Mouse (Mus musculus) G1E (cell line): ENCODE measurements at regions not wholly inside any gene's neighbourhood (a gene's known extent, or its start where the extent isn't known, plus 50 kb on each side); places are given as distances from the start of the nearest gene placed in this dataset.

Source experiments
- ATAC-seq: 2 replicates; pipeline ENCODE4 v1.8.0; 2016; ENCODE audit warnings: mild to moderate bottlenecking; ENCODE audit not compliant: insufficient number of reproducible peaks, poor library complexity, low FRiP score, severe bottlenecking; ENCODE audit errors: extremely low read depth
- DNase-seq: peaks from one replicate; pipeline ENCODE4 v3.0.0; 2012; ENCODE audit warnings: low spot score
- H3K27me3 ChIP-seq: 2 replicates; pipeline ENCODE4 v1.6.1; 2012; ENCODE audit warnings: mild to moderate bottlenecking, low read length, inconsistent platforms; ENCODE audit not compliant: insufficient read depth
- H3K36me3 ChIP-seq: replicated peaks from 2 replicates; pipeline ENCODE3; 2012; ENCODE audit warnings: mild to moderate bottlenecking, inconsistent platforms
- H3K4me1 ChIP-seq: 2 replicates; pipeline ENCODE4 v1.6.1; 2012; ENCODE audit warnings: low read depth, low read length, inconsistent platforms, mixed read lengths; ENCODE audit not compliant: insufficient read depth
- H3K4me3 ChIP-seq: 2 replicates; pipeline ENCODE4 v1.5.1; 2012; ENCODE audit warnings: low read depth, mild to moderate bottlenecking, inconsistent platforms, low read length, moderate library complexity, mixed read lengths
- H3K9me3 ChIP-seq: replicated peaks from 2 replicates; pipeline ENCODE4 v1.6.1; 2012; ENCODE audit warnings: inconsistent platforms
- CTCF ChIP-seq: IDR thresholded peaks from 2 replicates; pipeline ENCODE4 v1.5.1; 2012; ENCODE audit warnings: low read depth, low read length, inconsistent platforms, mixed read lengths
- GATA1 ChIP-seq: IDR thresholded peaks from 2 replicates; pipeline ENCODE4 v1.6.1; 2012; ENCODE audit warnings: borderline replicate concordance, low read length, inconsistent platforms, mixed read lengths
- GATA2 ChIP-seq: IDR thresholded peaks from 2 replicates; pipeline ENCODE4 v1.6.1; 2012; ENCODE audit warnings: low read depth, low read length, inconsistent platforms, borderline replicate concordance
- POLR2AphosphoS5 ChIP-seq: IDR thresholded peaks from 2 replicates; pipeline ENCODE4 v1.6.1; 2012; ENCODE audit warnings: low read depth, low read length, inconsistent platforms; ENCODE audit not compliant: insufficient replicate concordance
- TAL1 ChIP-seq: conservative IDR thresholded peaks from 2 replicates; pipeline ENCODE4 v1.6.1; 2012; ENCODE audit warnings: low read depth, low read length, inconsistent platforms, mixed read lengths

DNA sequence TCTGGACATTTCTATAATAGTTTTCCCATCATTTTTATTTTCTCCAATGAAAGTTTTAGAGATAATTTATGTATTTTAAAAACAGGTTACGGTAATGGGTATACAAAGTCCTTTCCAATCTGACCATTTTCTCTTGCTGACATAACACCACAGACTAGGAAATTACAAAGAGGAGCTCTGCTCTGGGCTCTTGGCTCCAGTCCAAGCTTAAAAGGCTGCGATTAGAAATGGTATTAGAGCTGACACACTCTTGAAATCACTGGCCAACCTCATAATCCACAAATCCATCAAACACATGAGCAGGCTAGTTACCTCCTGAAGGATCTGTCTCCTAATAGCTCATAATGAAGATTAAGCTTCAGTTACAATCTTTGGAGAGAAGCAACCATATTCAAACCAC is 140.3 kb downstream of the Cxcl12 start:
- Histone ChIP-seq H3K36me3 (no peaks in the 10 kb centered on the region), H3K4me3 (no peak overlapping the region), H3K4me1 (no peaks in the 10 kb centered on the region), H3K27me3 (no peaks in the 10 kb centered on the region), H3K9me3 (peaks cover 57% of the 10 kb centered on the region)
- ATAC-seq (no peak), DNase-seq (no peak)
- no peak for TF ChIP-seq GATA2
- no peak for TF ChIP-seq POLR2AphosphoS5
- TF ChIP-seq TAL1 = no peak
- TF ChIP-seq GATA1 = no peak
- no peak for TF ChIP-seq CTCF

DNA sequence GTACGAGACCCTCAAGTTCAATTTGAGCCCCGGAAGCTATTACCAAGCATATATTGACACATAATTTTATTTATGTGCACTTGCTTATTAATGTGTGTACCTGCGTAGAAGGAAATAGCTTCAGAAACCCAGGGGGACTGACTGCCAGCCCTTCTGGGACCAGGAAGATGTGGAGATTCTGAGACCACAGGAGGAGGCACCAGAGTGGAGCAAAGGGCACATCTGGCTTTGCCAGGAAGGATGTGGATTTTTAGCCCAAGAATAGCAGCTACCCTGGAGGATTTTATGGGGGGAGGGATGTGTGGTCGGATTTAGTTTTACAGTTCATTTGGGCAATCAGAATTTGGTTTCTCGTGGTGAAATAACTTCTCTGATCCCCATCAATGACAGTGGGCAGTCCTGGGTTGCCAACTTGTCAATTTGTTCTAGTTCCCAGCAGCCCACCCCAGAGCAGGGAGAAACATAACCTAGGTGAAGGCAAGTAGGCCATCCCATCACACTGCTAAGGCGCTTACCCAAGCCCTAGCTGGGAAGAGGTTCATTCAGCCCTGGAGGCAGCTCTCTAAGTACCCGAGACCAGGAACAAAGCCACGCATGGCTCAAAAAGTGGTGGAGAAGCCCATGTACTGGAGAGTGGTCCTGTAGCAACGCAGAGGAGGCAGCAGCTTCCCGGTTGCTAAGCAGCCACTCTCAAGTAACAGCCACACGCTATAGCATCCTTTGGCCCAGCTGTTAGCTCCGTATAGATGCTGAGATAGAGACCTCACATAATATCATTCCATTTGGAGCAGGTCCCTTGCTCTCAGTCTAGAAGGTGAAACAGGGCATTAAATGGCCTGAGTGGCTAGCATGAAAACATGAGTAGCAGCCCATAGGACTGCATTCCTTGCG is 144.8 kb downstream of the Cxcl12 start:
- no peak overlapping the region for H3K4me3 ChIP-seq
- no peaks in the 10 kb centered on the region for H3K36me3 ChIP-seq
- TF ChIP-seq POLR2AphosphoS5 (no peak), GATA1 (no peak), GATA2 (no peak), TAL1 (no peak), CTCF (no peak)
- ATAC-seq (no peak), DNase-seq (no peak)
- H3K4me1 ChIP-seq = no peaks in the 10 kb centered on the region
- H3K9me3 ChIP-seq = peaks cover 40% of the 10 kb centered on the region
- no peaks in the 10 kb centered on the region for H3K27me3 ChIP-seq

DNA sequence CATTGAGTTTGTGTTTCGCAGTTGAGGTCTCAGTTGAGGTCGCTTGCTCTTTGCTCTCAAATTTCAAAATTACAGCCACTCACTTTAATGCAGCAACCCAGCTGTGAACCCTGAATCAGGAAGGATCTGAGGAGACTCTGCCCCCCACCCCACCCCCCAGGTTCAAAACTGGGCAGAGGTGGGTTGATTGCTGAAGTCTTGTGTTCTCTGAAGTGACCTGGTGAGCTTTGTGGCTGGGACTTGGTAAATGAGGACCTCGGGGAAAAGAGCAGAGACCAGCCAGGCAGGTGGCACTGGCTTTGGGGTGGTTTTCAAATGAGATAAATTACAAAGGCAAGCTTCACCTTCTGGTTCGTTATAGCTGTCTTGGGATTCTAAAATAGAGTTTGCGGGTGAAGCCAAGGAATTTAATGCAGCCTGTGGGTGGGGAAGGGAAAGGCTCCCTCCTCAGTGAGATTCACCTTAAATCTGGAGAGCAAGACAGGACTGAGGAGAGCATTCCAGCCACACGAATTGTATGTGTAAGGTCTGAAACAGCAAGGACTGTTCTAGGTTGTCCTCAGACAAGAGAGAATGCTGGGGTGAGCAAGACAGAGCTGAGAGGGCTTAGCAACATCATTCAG is 145.7 kb downstream of the Cxcl12 start:
- no peak for DNase-seq

DNA sequence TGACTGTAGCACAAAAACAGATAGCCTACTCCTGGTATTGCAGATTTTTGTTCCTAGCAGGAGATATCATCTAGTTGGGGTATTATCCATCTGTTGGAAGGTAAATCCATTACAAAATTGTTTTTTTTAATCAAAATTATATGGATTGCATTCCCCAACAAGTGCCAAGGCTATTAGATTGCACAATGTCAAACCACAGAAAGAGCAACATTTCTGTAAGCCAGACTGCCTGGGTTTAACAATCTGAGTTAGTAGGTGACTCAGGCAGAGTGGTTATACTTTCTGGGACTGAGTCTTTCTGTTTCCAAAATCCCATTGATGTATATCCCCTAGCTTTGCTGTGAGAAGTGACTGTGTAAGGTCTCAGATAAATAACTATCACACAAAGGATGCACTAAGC is 155.0 kb downstream of the Cxcl12 start:
- no peaks in the 10 kb centered on the region for H3K27me3 ChIP-seq
- no peak for ATAC-seq
- H3K9me3 ChIP-seq = peaks cover 39% of the 10 kb centered on the region
- TF ChIP-seq GATA2 (no peak), POLR2AphosphoS5 (no peak), TAL1 (no peak), GATA1 (no peak), CTCF (no peak)
- no peak for DNase-seq
- no peaks in the 10 kb centered on the region for H3K36me3 ChIP-seq
- no peak overlapping the region for H3K4me3 ChIP-seq
- no peaks in the 10 kb centered on the region for H3K4me1 ChIP-seq

More for the DNA sequence above, 145.7 kb downstream of the Cxcl12 start:
- peaks cover 43% of the 10 kb centered on the region for H3K9me3 ChIP-seq
- no peak for TF ChIP-seq GATA2
- ATAC-seq = no peak
- H3K4me3 ChIP-seq = no peak overlapping the region
- H3K27me3 ChIP-seq = no peaks in the 10 kb centered on the region
- H3K36me3 ChIP-seq = no peaks in the 10 kb centered on the region
- no peaks in the 10 kb centered on the region for H3K4me1 ChIP-seq

DNA sequence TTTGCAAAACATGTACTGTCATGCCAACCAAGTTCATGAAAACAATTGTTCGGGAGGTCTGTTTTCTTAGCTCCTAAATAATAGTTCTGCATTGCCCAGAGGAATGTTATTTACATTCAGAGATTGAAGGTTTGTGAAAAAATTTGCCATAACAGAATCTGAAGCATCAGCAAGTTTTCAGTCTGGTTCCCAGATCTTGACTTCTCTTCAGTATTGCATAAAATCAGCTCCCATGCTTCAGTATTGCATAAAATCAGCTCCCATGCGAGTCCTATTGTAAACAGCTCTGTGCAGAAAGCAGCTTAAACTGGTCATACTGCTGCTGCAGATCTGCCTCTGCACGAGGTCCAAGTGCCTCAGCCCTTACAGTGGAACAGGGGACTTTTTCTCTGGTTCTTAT is 155.5 kb downstream of the Cxcl12 start:
- DNase-seq = no peak
- H3K4me3 ChIP-seq = no peak overlapping the region
- no peaks in the 10 kb centered on the region for H3K36me3 ChIP-seq
- no peak for TF ChIP-seq CTCF
- no peak for TF ChIP-seq GATA2
- no peak for TF ChIP-seq POLR2AphosphoS5
- no peak for TF ChIP-seq GATA1
- no peak for TF ChIP-seq TAL1
- no peaks in the 10 kb centered on the region for H3K4me1 ChIP-seq
- peaks cover 38% of the 10 kb centered on the region for H3K9me3 ChIP-seq
- no peaks in the 10 kb centered on the region for H3K27me3 ChIP-seq
- no peak for ATAC-seq

DNA sequence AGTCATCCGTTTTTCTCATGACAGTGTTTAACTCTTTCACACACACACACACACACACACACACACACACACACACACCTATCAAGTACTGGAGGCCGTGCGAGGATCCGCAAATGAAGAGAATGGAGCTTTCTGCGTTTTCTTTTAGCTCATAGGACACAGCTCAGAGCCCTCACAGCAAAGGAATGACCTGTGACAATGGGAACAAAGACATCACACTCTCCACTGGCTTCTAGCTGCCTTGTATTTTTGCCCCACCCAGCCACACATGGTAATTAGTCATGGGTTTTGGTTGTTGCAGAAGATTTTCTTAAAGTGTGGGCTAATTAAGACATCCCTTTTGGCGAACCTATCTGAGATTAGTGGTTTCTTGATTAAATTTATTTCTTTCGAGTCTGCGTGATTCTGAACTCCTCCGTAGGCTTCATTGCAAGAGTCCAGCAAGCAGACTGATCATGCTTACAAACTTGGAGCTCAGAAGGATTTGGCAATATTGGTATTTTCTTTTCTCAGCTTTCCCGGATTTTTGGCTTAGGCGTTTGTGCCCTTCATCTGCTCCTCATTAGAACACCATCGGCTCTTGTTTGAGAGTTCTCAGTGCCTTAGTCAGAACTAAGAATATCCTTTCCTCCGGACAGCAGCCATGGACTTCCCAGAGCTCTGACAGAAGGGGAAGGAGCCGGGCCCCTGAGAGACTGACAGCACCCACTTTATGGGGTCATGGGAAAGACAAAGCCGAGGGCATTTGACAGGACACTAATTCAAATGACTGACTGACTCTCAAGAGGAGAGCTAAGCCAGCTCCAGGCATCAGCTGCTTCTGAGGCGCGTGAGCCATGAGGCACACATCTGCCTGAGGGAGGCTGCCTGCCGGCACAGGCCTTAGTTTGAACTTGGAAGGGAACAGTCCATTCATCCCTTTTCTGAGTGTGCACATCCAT is 158.8 kb downstream of the Cxcl12 start:
- no peak for TF ChIP-seq CTCF
- no peak for TF ChIP-seq GATA1
- no peak for TF ChIP-seq GATA2
- no peak for TF ChIP-seq POLR2AphosphoS5
- TF ChIP-seq TAL1 = no peak
- Histone ChIP-seq H3K27me3 (no peaks in the 10 kb centered on the region), H3K4me1 (no peaks in the 10 kb centered on the region), H3K9me3 (peaks cover 44% of the 10 kb centered on the region), H3K4me3 (no peak overlapping the region), H3K36me3 (no peaks in the 10 kb centered on the region)
- ATAC-seq (no peak), DNase-seq (no peak)
